Mouse (Mus musculus): ENCODE data around the gene Ccdc103. TPM values are rescaled to one million over a fixed set of nuclear protein-coding genes. Genes with fewer than 3 reads are reported as not detected.

The Ccdc103 gene
- total RNA-seq, 1 experiment from 2014 or later = 0.59 TPM

GRCm38 (mm10) chr11:102893015-102893651 is 12.1 kb downstream of the Ccdc103 start:
- DNase-seq = peak; percentile 81

- DNase-seq = no peak
These were observed 13.7 kb downstream of the Ccdc103 start for GRCm38 (mm10) chr11:102894716-102895115.

- DNase-seq = no peak
These were observed 14.8 kb downstream of the Ccdc103 start for GRCm38 (mm10) chr11:102895779-102896178.

GRCm38 (mm10) chr11:102896641-102897040 is 15.6 kb downstream of the Ccdc103 start:
- DNase-seq = no peak

GRCm38 (mm10) chr11:102898408-102898807 is 17.4 kb downstream of the Ccdc103 start:
- no peak for DNase-seq

GRCm38 (mm10) chr11:102900763-102901162 is 19.8 kb downstream of the Ccdc103 start, which contains the start of gene Gfap:
Gene Gfap, minus strand, starts transcription at chr11:102900912.
- DNase-seq = peak; percentile 91

- no peak for DNase-seq
These were observed 20.2 kb downstream of the Ccdc103 start for GRCm38 (mm10) chr11:102901199-102901598.

GRCm38 (mm10) chr11:102902107-102902506 is 21.1 kb downstream of the Ccdc103 start:
- no peak for DNase-seq

GRCm38 (mm10) chr11:102903654-102904053 is 22.6 kb downstream of the Ccdc103 start:
- no peak for DNase-seq

- DNase-seq = no peak
These were observed 30.4 kb downstream of the Ccdc103 start for GRCm38 (mm10) chr11:102911376-102911775.

GRCm38 (mm10) chr11:102915380-102915779 is 34.4 kb downstream of the Ccdc103 start:
- no peak for DNase-seq

- DNase-seq = no peak
These were observed 37.1 kb downstream of the Ccdc103 start for GRCm38 (mm10) chr11:102918077-102918476.

- peak; percentile 43 for DNase-seq
These were observed 40.5 kb downstream of the Ccdc103 start for GRCm38 (mm10) chr11:102921491-102921890.

- peak; percentile 97 for DNase-seq
These were observed 43.8 kb downstream of the Ccdc103 start, which contains the start of gene Kif18b for GRCm38 (mm10) chr11:102924557-102925350. Gene Kif18b, minus strand, starts transcription at chr11:102925124.

- DNase-seq = peak; percentile 60
These were observed 44.3 kb downstream of the Ccdc103 start for GRCm38 (mm10) chr11:102925351-102925717.

GRCm38 (mm10) chr11:102930672-102931071 is 49.7 kb downstream of the Ccdc103 start:
- no peak for DNase-seq

Other genes with a start within 250 kb of the Ccdc103 start
- gene Meioc, start 217.5 kb upstream of the Ccdc103 start, total RNA-seq (2021) = not detected in 2 replicates
- gene Ccdc43, start 183.4 kb upstream of the Ccdc103 start, total RNA-seq (2021) = 23.2 and 23.6 TPM in 2 replicates
- gene Adam11, start 119.8 kb upstream of the Ccdc103 start, total RNA-seq (2021) = 10.3 and 17.2 TPM in 2 replicates
- gene Gjc1, start 61.5 kb upstream of the Ccdc103 start, total RNA-seq (2021) = 22.5 and 24.7 TPM in 2 replicates
- gene Higd1b, start 45.4 kb upstream of the Ccdc103 start, total RNA-seq (2021) = 3.8 and 4.1 TPM in 2 replicates
- 79.9 and 96.2 TPM in 2 replicates for gene Eftud2, start 219 bp upstream of the Ccdc103 start, total RNA-seq (2021)
- not detected in 2 replicates for gene Fam187a, start 4.0 kb downstream of the Ccdc103 start, total RNA-seq (2021)
- 0.68 and 1.2 TPM in 2 replicates for gene Gfap, start 19.7 kb downstream of the Ccdc103 start, total RNA-seq (2021)
- 6.9 and 8.6 TPM in 2 replicates for gene Kif18b, start 43.9 kb downstream of the Ccdc103 start, total RNA-seq (2021)
- gene C1ql1, start 65.5 kb downstream of the Ccdc103 start, total RNA-seq (2021) = 35.3 TPM in 2 replicates
- gene Nmt1, start 147.0 kb downstream of the Ccdc103 start, total RNA-seq (2021) = 88.8 and 93.1 TPM in 2 replicates
- gene Dcakd, start 147.1 kb downstream of the Ccdc103 start, total RNA-seq (2021) = 65.0 and 66.3 TPM in 2 replicates
- 9.3 and 11.2 TPM in 2 replicates for gene Plcd3, start 220.5 kb downstream of the Ccdc103 start, total RNA-seq (2021)
- 77.8 and 84.9 TPM in 2 replicates for gene Acbd4, start 220.5 kb downstream of the Ccdc103 start, total RNA-seq (2021)
- gene Hexim1, start 235.0 kb downstream of the Ccdc103 start, total RNA-seq (2021) = 57.8 and 62.1 TPM in 2 replicates